Mouse (Mus musculus) kidney, embryonic 16.5 days (tissue): Measurements from ENCODE around the gene Gins1. TPM values are rescaled to one million over a fixed set of nuclear protein-coding genes. Genes with fewer than 3 reads are reported as not detected.
A peak's percentile ranks its signal among the peaks of the same experiment; 100 is the strongest.
"Not testable (repeated sequence)": the region's sequence is repeated elsewhere in the genome, so short reads cannot be mapped to it uniquely, and the experiment has no call there.

Experiments used
- ATAC-seq: fragments of 200-750 bp; cut with Nextera tagmentation; 2 replicates; pipeline ENCODE4 v1.8.0; 2017; ENCODE audit warnings: moderate TSS enrichment; ENCODE audit not compliant: low FRiP score, low TSS enrichment
- H3K27ac ChIP-seq: fragments of 300-500 bp; sonication (generic); 2 replicates; pipeline ENCODE4 v1.5.1; 2014; ENCODE audit warnings: low read length
- H3K27me3 ChIP-seq: fragments of 300-500 bp; sonication (generic); 2 replicates; pipeline ENCODE4 v1.6.1; 2014; ENCODE audit warnings: low read length, control low read depth, mixed read lengths; ENCODE audit not compliant: insufficient read depth
- H3K36me3 ChIP-seq: fragments of 300-500 bp; sonication (generic); 2 replicates; pipeline ENCODE4 v1.6.1; 2014; ENCODE audit warnings: low read length, control low read depth, mixed read lengths; ENCODE audit not compliant: insufficient read depth
- H3K4me1 ChIP-seq: fragments of 300-500 bp; sonication (generic); 2 replicates; pipeline ENCODE4 v1.6.1; 2014; ENCODE audit warnings: low read length, control low read depth, mixed read lengths; ENCODE audit not compliant: insufficient read depth
- H3K4me2 ChIP-seq: fragments of 300-500 bp; sonication (generic); replicated peaks from 2 replicates; pipeline ENCODE4 v1.6.1; 2014; ENCODE audit warnings: low read depth, low read length
- H3K4me3 ChIP-seq: fragments of 300-500 bp; sonication (generic); 2 replicates; pipeline ENCODE4 v1.5.1; 2014; ENCODE audit warnings: mild to moderate bottlenecking, low read length
- H3K9ac ChIP-seq: fragments of 300-500 bp; sonication (generic); replicated peaks from 2 replicates; pipeline ENCODE4 v1.6.1; 2014; ENCODE audit warnings: low read length
- H3K9me3 ChIP-seq: fragments of 300-500 bp; sonication (generic); 2 replicates; pipeline ENCODE4 v1.6.1; 2016; ENCODE audit warnings: low read length, control low read depth
- WGBS: fragments of 180-500 bp; shearing (Covaris S2); extraction: QIAGEN DNeasy Blood & Tissue Kit; methylation state at CpG from one replicate; pipeline ENCODE4 v1.1.7; 2014; 5-methylcytosine and 5-hydroxymethylcytosine counted together
- polyA plus RNA-seq: library from polyadenylated mRNA; unstranded; fragments of >200 nt; fragmentation: Nextera tagmentation; extraction: Ambion mirVana; gene quantifications from 2 replicates; pipeline ENCODE4 v1.2.1, GENCODE M21; 2015

Gins1 gene
- polyA plus RNA-seq, 1 experiment from 2014 or later = 41.6 TPM

GRCm38 (mm10) chr2:150908881-150909280 is 3.7 kb downstream of the Gins1 start:
- H3K36me3 ChIP-seq, H3K9ac ChIP-seq, ATAC-seq, H3K9me3 ChIP-seq, H3K27me3 ChIP-seq, H3K27ac ChIP-seq, H3K4me1 ChIP-seq: not testable (repeated sequence)
- Histone ChIP-seq H3K4me2 (peak overlapping the region; percentile 77), H3K4me3 (peak overlapping the region; percentile 68)
- 43% methylated on average over 6 of the region's 6 CpGs for WGBS

- Histone ChIP-seq H3K27me3 (no peaks in the 10 kb centered on the region), H3K4me3 (peak overlapping the region; percentile 68), H3K9me3 (no peaks in the 10 kb centered on the region), H3K4me2 (peak overlapping the region; percentile 77), H3K4me1 (no peaks in the 10 kb centered on the region), H3K36me3 (no peaks in the 10 kb centered on the region), H3K9ac (peak overlapping the region; percentile 79), H3K27ac (peak overlapping the region; percentile 93)
- WGBS = under 1% methylated on average over 35 of the region's 35 CpGs
- peak; percentile 95 for ATAC-seq
Measured at GRCm38 (mm10) chr2:150909429-150910039, 4.3 kb downstream of the Gins1 start.

- no peak for ATAC-seq
- peak overlapping the region; percentile 79 for H3K9ac ChIP-seq
- 30% methylated on average over 8 of the region's 10 CpGs for whole genome bisulfite sequencing
Measured at GRCm38 (mm10) chr2:150910295-150910881, 5.2 kb downstream of the Gins1 start.

GRCm38 (mm10) chr2:150914781-150915515 is 9.7 kb downstream of the Gins1 start:
- H3K4me3 ChIP-seq = no peak overlapping the region
- 70% methylated on average over 4 of the region's 4 CpGs for WGBS
- H3K4me1 ChIP-seq = no peaks in the 10 kb centered on the region
- peaks cover 18% of the 10 kb centered on the region for H3K36me3 ChIP-seq
- H3K4me2 ChIP-seq = no peak overlapping the region
- no peak for ATAC-seq
- H3K27me3 ChIP-seq = no peaks in the 10 kb centered on the region
- H3K27ac ChIP-seq = no peak overlapping the region
- no peak overlapping the region for H3K9ac ChIP-seq
- H3K9me3 ChIP-seq = no peaks in the 10 kb centered on the region

More at GRCm38 (mm10) chr2:150910295-150910881, 5.2 kb downstream of the Gins1 start:
- H3K27me3 ChIP-seq = no peaks in the 10 kb centered on the region
- H3K9me3 ChIP-seq = no peaks in the 10 kb centered on the region
- H3K27ac ChIP-seq = peak overlapping the region; percentile 93; the same call in 1 of the 2 replicates
- H3K36me3 ChIP-seq = no peaks in the 10 kb centered on the region
- H3K4me1 ChIP-seq = no peaks in the 10 kb centered on the region
- H3K4me2 ChIP-seq = peak overlapping the region; percentile 77
- peak overlapping the region; percentile 68 for H3K4me3 ChIP-seq

DNA sequence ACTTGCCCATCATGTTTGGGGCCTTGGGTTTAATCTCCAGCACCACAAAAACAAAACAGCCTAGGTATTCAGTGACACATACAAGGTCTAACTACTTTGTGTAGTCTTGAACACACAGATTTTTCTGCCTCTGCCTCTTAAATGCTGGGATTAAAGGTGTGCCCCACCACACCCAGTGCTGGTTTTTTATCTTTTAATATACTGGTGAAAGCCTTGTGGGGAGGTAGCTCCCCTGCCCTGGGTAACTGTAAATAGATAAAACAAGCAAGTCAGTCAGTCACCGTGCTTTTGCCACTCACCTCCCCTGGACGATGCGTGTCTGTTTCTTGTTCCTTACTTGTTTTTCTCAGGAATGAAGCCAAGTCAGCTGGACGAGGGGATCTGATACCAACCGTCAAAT is 10.6 kb downstream of the Gins1 start:
- no peak for ATAC-seq
- Histone ChIP-seq H3K4me3 (no peak overlapping the region), H3K4me1 (no peaks in the 10 kb centered on the region), H3K27me3 (no peaks in the 10 kb centered on the region), H3K27ac (no peak overlapping the region), H3K9me3 (no peaks in the 10 kb centered on the region), H3K36me3 (peaks cover 18% of the 10 kb centered on the region), H3K9ac (no peak overlapping the region), H3K4me2 (no peak overlapping the region)
- 92% methylated on average over 5 of the region's 5 CpGs for WGBS

DNA sequence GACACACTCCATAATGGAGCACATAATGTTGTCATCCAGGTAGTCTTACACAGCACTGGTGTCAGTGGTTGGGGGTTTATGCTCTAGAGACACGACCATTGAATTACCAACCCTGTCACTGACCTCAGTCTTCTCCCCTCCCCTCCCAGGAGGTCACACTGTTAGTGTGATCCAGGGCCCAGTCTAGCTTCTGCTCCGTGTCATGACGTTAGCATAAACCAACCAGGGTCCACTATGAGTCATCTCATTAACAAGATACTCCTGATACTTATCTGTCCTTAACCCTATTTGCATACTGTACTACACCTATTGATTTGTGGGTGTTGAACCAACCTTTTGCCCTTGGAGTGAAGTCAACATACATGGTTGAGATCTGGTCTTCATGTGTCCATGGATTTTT is 13.5 kb downstream of the Gins1 start:
- H3K9me3 ChIP-seq = no peaks in the 10 kb centered on the region
- H3K4me2 ChIP-seq = no peak overlapping the region
- WGBS = 90% methylated on average over 3 of the region's 3 CpGs
- ATAC-seq = no peak
- no peak overlapping the region for H3K27ac ChIP-seq
- no peaks in the 10 kb centered on the region for H3K4me1 ChIP-seq
- no peak overlapping the region for H3K9ac ChIP-seq
- peaks cover 25% of the 10 kb centered on the region for H3K36me3 ChIP-seq
- H3K27me3 ChIP-seq = no peaks in the 10 kb centered on the region
- H3K4me3 ChIP-seq = no peak overlapping the region

GRCm38 (mm10) chr2:150920543-150920942 is 15.3 kb downstream of the Gins1 start:
- 79% methylated on average over 3 of the region's 3 CpGs for WGBS
- Histone ChIP-seq H3K36me3 (peaks cover 29% of the 10 kb centered on the region), H3K4me3 (no peak overlapping the region), H3K4me1 (no peaks in the 10 kb centered on the region), H3K4me2 (no peak overlapping the region), H3K27ac (no peak overlapping the region), H3K9ac (no peak overlapping the region), H3K9me3 (no peaks in the 10 kb centered on the region), H3K27me3 (no peaks in the 10 kb centered on the region)
- ATAC-seq = no peak

- Histone ChIP-seq H3K4me2 (no peak overlapping the region), H3K9me3 (no peaks in the 10 kb centered on the region), H3K4me1 (no peaks in the 10 kb centered on the region), H3K4me3 (no peak overlapping the region), H3K27ac (no peak overlapping the region), H3K27me3 (no peaks in the 10 kb centered on the region), H3K9ac (no peak overlapping the region), H3K36me3 (peaks cover 28% of the 10 kb centered on the region)
- ATAC-seq = no peak
- 87% methylated on average over 6 of the region's 6 CpGs for WGBS
Measured at GRCm38 (mm10) chr2:150921697-150922096, 16.5 kb downstream of the Gins1 start.

GRCm38 (mm10) chr2:150922165-150922564 is 17.0 kb downstream of the Gins1 start:
- Histone ChIP-seq H3K27me3 (no peaks in the 10 kb centered on the region), H3K4me3 (no peak overlapping the region), H3K4me2 (no peak overlapping the region), H3K9ac (no peak overlapping the region), H3K4me1 (no peaks in the 10 kb centered on the region), H3K36me3 (peaks cover 28% of the 10 kb centered on the region), H3K9me3 (no peaks in the 10 kb centered on the region), H3K27ac (no peak overlapping the region)
- 85% methylated on average over 4 of the region's 4 CpGs for WGBS
- ATAC-seq = no peak

- Histone ChIP-seq H3K36me3 (peaks cover 25% of the 10 kb centered on the region; the same call in 1 of the 2 replicates), H3K4me2 (no peak overlapping the region), H3K9ac (no peak overlapping the region), H3K9me3 (no peaks in the 10 kb centered on the region), H3K4me1 (no peaks in the 10 kb centered on the region), H3K27ac (no peak overlapping the region), H3K4me3 (no peak overlapping the region), H3K27me3 (no peaks in the 10 kb centered on the region)
- no peak for ATAC-seq
- 88% methylated on average over 3 of the region's 3 CpGs for WGBS
Measured at GRCm38 (mm10) chr2:150923026-150923425, 17.8 kb downstream of the Gins1 start.
